Mouse (Mus musculus) heart, adult 2 months (tissue): ENCODE measurements at regions not wholly inside any gene's neighbourhood (a gene's known extent, or its start where the extent isn't known, plus 50 kb on each side); places are given as distances from the start of the nearest gene placed in this dataset.

Experiments
- CTCF ChIP-seq: fragments of 200-600 bp; IDR thresholded peaks from 2 replicates; pipeline ENCODE4 v1.8.1; 2022; ENCODE audit warnings: antibody characterized with exemption, mild to moderate bottlenecking, moderate library complexity
- EP300 ChIP-seq: fragments of 200-500 bp; IDR thresholded peaks from 2 replicates; pipeline ENCODE4 v1.6.1; 2011; ENCODE audit warnings: low read depth, low read length, control low read depth; ENCODE audit not compliant: insufficient read depth
- POLR2A ChIP-seq: fragments of 200-500 bp; IDR thresholded peaks from 2 replicates; pipeline ENCODE4 v1.6.1; 2011; ENCODE audit warnings: mild to moderate bottlenecking, low read depth, low read length, control low read depth; ENCODE audit not compliant: insufficient read depth

DNA sequence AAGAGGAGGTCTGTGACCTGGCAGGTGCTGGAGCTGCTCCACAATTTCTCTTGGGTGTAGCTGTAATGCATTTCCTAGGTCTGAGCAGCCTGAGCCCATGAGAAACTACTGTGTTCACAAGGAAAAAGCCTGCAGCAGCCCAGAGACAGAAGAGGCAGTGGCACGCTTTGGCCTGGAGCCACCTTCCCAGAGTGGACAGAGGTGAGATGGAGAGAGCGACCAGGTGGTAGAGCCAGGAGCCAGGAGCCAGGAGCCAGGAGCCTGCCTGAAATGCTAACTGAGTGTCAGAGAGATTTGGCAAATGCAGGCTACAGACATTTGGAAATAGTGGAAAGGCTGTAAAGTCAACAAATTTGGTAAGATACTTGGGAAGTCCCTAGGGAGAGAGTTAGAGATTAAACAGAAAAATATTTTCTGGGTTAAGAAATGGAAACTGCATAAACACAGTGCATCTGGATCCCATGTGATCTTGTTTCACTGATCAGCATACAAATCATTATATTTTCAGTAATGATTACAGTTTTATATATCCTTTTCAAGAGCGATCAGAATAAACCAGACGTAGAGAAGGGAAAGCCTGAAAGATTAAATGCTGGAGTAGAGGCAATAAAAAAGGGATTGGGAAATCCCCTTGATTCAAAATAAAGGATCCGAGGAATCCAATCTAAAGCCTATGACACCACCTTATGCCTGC, 660.0 kb upstream of the Sel1l start:
- TF ChIP-seq EP300 = no peak
- TF ChIP-seq POLR2A = no peak
- TF ChIP-seq CTCF = no peak
